Mouse (Mus musculus): Measurements from ENCODE around the gene Spen. TPM values are rescaled to one million over a fixed set of nuclear protein-coding genes. Genes with fewer than 3 reads are reported as not detected.
"Not testable (repeated sequence)": the region's sequence is repeated elsewhere in the genome, so short reads cannot be mapped to it uniquely, and the experiment has no call there.

Gene Spen
- polyA plus RNA-seq, 1 experiment from 2014 or later, result 19.1 TPM

GRCm38 (mm10) chr4:141572668-141573358, 34.4 kb upstream of the Spen start:
- Histone ChIP-seq H3K36me3 (ENCODE audit: control insufficient read depth, insufficient read depth) (no peaks in the 10 kb centered on the region), H3K27ac (ENCODE audit: low read length) (no peak overlapping the region), H3K27me3 (replicated peaks; ENCODE audit: control insufficient read depth, insufficient read depth, low read length) (no peaks in the 10 kb centered on the region), H3K4me3 (replicated peaks; ENCODE audit: low read length) (no peak overlapping the region), H3K4me2 (ENCODE audit: low read length) (no peak overlapping the region), H3K4me1 (replicated peaks; ENCODE audit: control insufficient read depth, insufficient read depth, low read length) (peaks cover 4% of the 10 kb centered on the region; the same call in 1 of the 2 replicates), H3K9ac (replicated peaks; ENCODE audit: low read depth, low read length) (no peak overlapping the region), H3K9me3 (ENCODE audit: control insufficient read depth, low read length) (no peaks in the 10 kb centered on the region)
- ATAC-seq, result no peak
- 82% methylated on average over 7 of the region's 7 CpGs for WGBS

- Histone ChIP-seq H3K27ac (ENCODE audit: low read length) (no peak overlapping the region), H3K4me1 (replicated peaks; ENCODE audit: control insufficient read depth, insufficient read depth, low read length) (peaks cover 4% of the 10 kb centered on the region; the same call in 1 of the 2 replicates), H3K9ac (replicated peaks; ENCODE audit: low read depth, low read length) (no peak overlapping the region), H3K4me3 (replicated peaks; ENCODE audit: low read length) (no peak overlapping the region), H3K4me2 (ENCODE audit: low read length) (no peak overlapping the region), H3K27me3 (replicated peaks; ENCODE audit: control insufficient read depth, insufficient read depth, low read length) (no peaks in the 10 kb centered on the region), H3K9me3 (ENCODE audit: control insufficient read depth, low read length) (no peaks in the 10 kb centered on the region), H3K36me3 (ENCODE audit: control insufficient read depth, insufficient read depth) (no peaks in the 10 kb centered on the region)
- WGBS, result 84% methylated on average over 10 of the region's 10 CpGs
- ATAC-seq, result no peak
Observed at GRCm38 (mm10) chr4:141571934-141572333, 33.5 kb upstream of the Spen start.

DNA sequence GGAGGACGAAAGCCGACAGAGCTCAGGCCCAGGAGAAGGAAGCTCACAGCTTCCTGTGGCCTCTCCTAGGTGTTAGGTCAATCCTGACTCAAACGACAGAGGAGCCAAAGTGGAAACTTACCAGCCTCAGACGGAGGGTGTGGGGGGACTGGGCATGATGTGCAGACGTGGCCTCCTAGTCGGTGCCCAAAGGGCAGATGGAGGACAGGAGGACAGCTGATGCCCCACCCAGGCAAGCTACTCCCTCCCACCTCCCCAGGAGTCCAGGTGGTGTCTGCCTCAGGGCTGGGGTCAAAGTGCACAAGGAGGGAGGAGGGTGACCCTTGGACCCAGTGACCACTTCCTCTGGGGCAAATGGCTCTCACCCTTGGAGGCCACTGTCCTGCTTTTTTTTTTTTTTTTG, 32.9 kb upstream of the Spen start:
- WGBS, result 79% methylated on average over 6 of the region's 6 CpGs
- no peaks in the 10 kb centered on the region for H3K27me3 ChIP-seq (replicated peaks; ENCODE audit: control insufficient read depth, insufficient read depth, low read length)
- no peak for ATAC-seq

DNA sequence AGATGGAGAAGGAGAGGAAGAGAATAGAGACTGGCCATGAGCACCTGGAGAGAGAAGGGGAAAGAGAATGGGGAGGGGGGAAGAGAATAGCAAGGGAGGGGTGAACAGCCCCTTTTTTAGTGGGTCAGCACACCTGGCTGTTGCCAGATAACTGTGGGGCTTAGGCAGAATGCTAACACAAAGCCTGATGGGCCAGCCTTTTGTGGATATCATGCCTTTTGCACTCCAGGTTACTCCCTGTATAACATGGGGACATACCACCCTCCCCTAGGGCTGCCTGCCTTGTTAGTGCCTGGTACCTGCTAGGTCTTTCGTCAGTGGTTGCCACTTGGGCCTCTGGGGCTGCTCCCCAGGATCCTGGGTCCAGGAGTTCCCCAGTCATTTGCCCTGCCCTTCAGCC, 32.4 kb upstream of the Spen start:
- no peak overlapping the region for H3K4me2 ChIP-seq (ENCODE audit: low read length)
- no peak overlapping the region for H3K27ac ChIP-seq (ENCODE audit: low read length)
- no peaks in the 10 kb centered on the region for H3K27me3 ChIP-seq (replicated peaks; ENCODE audit: control insufficient read depth, insufficient read depth, low read length)
- H3K4me1 ChIP-seq (replicated peaks; ENCODE audit: control insufficient read depth, insufficient read depth, low read length), result peaks cover 4% of the 10 kb centered on the region; the same call in 1 of the 2 replicates
- no peak for ATAC-seq
- no peak overlapping the region for H3K9ac ChIP-seq (replicated peaks; ENCODE audit: low read depth, low read length)
- no peaks in the 10 kb centered on the region for H3K36me3 ChIP-seq (ENCODE audit: control insufficient read depth, insufficient read depth)
- H3K9me3 ChIP-seq (ENCODE audit: control insufficient read depth, low read length), result no peaks in the 10 kb centered on the region
- 82% methylated on average over 1 of the region's 1 CpGs for WGBS
- H3K4me3 ChIP-seq (replicated peaks; ENCODE audit: low read length), result no peak overlapping the region

More for the DNA sequence above, 32.9 kb upstream of the Spen start:
- Histone ChIP-seq H3K27ac (ENCODE audit: low read length) (no peak overlapping the region), H3K9me3 (ENCODE audit: control insufficient read depth, low read length) (no peaks in the 10 kb centered on the region), H3K9ac (replicated peaks; ENCODE audit: low read depth, low read length) (no peak overlapping the region), H3K36me3 (ENCODE audit: control insufficient read depth, insufficient read depth) (no peaks in the 10 kb centered on the region), H3K4me3 (replicated peaks; ENCODE audit: low read length) (no peak overlapping the region), H3K4me1 (replicated peaks; ENCODE audit: control insufficient read depth, insufficient read depth, low read length) (peaks cover 4% of the 10 kb centered on the region; the same call in 1 of the 2 replicates), H3K4me2 (ENCODE audit: low read length) (no peak overlapping the region)

GRCm38 (mm10) chr4:141570004-141570403, 31.6 kb upstream of the Spen start:
- WGBS, result 72% methylated on average over 6 of the region's 6 CpGs
- Histone ChIP-seq H3K4me2 (ENCODE audit: low read length) (no peak overlapping the region), H3K4me3 (replicated peaks; ENCODE audit: low read length) (no peak overlapping the region), H3K9me3 (ENCODE audit: control insufficient read depth, low read length) (no peaks in the 10 kb centered on the region), H3K27ac (ENCODE audit: low read length) (no peak overlapping the region), H3K36me3 (ENCODE audit: control insufficient read depth, insufficient read depth) (no peaks in the 10 kb centered on the region), H3K4me1 (replicated peaks; ENCODE audit: control insufficient read depth, insufficient read depth, low read length) (peaks cover under 1% of the 10 kb centered on the region; the same call in 1 of the 2 replicates), H3K27me3 (replicated peaks; ENCODE audit: control insufficient read depth, insufficient read depth, low read length) (no peaks in the 10 kb centered on the region), H3K9ac (replicated peaks; ENCODE audit: low read depth, low read length) (no peak overlapping the region)
- no peak for ATAC-seq

DNA sequence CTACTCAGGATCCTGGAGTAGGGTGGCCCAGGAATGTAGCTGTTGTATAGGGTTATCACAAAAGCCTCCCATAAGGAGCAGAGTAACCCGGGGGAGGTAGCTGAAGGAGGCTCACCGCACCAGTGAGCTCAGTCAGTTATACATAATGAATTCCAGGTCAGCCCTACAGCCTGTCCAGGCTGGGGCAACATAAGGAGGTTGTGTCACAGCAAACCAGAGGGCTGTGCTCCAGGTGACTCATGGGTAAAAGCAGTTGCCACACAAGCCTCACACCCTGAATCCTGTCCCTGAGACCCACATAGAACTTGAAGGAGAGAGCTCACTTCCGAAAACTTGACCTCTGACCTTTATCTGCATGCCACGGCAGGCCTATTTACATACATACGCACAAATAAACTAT, 30.6 kb upstream of the Spen start:
- no peaks in the 10 kb centered on the region for H3K36me3 ChIP-seq (ENCODE audit: control insufficient read depth, insufficient read depth)
- H3K9me3 ChIP-seq (ENCODE audit: control insufficient read depth, low read length), result no peaks in the 10 kb centered on the region
- H3K4me3 ChIP-seq (replicated peaks; ENCODE audit: low read length), result no peak overlapping the region
- no peaks in the 10 kb centered on the region for H3K27me3 ChIP-seq (replicated peaks; ENCODE audit: control insufficient read depth, insufficient read depth, low read length)
- no peaks in the 10 kb centered on the region for H3K4me1 ChIP-seq (replicated peaks; ENCODE audit: control insufficient read depth, insufficient read depth, low read length)
- WGBS, result 92% methylated on average over 5 of the region's 5 CpGs
- H3K4me2 ChIP-seq (ENCODE audit: low read length), result no peak overlapping the region
- no peak overlapping the region for H3K9ac ChIP-seq (replicated peaks; ENCODE audit: low read depth, low read length)
- no peak overlapping the region for H3K27ac ChIP-seq (ENCODE audit: low read length)
- ATAC-seq, result no peak

GRCm38 (mm10) chr4:141567174-141567573, 28.8 kb upstream of the Spen start:
- H3K9me3 ChIP-seq (ENCODE audit: control insufficient read depth, low read length); H3K4me2 ChIP-seq (ENCODE audit: low read length); H3K27ac ChIP-seq (ENCODE audit: low read length); H3K4me3 ChIP-seq (replicated peaks; ENCODE audit: low read length); ATAC-seq; H3K4me1 ChIP-seq (replicated peaks; ENCODE audit: control insufficient read depth, insufficient read depth, low read length); H3K9ac ChIP-seq (replicated peaks; ENCODE audit: low read depth, low read length); H3K27me3 ChIP-seq (replicated peaks; ENCODE audit: control insufficient read depth, insufficient read depth, low read length); H3K36me3 ChIP-seq (ENCODE audit: control insufficient read depth, insufficient read depth): not testable (repeated sequence)
- 95% methylated on average over 7 of the region's 7 CpGs for WGBS

- Histone ChIP-seq H3K4me3 (replicated peaks; ENCODE audit: low read length) (no peak overlapping the region), H3K4me1 (replicated peaks; ENCODE audit: control insufficient read depth, insufficient read depth, low read length) (no peaks in the 10 kb centered on the region), H3K9ac (replicated peaks; ENCODE audit: low read depth, low read length) (no peak overlapping the region), H3K27ac (ENCODE audit: low read length) (no peak overlapping the region), H3K9me3 (ENCODE audit: control insufficient read depth, low read length) (no peaks in the 10 kb centered on the region), H3K36me3 (ENCODE audit: control insufficient read depth, insufficient read depth) (no peaks in the 10 kb centered on the region), H3K4me2 (ENCODE audit: low read length) (no peak overlapping the region), H3K27me3 (replicated peaks; ENCODE audit: control insufficient read depth, insufficient read depth, low read length) (no peaks in the 10 kb centered on the region)
- 89% methylated on average over 6 of the region's 6 CpGs for WGBS
- ATAC-seq, result no peak
Observed at GRCm38 (mm10) chr4:141566187-141566586, 27.8 kb upstream of the Spen start.

DNA sequence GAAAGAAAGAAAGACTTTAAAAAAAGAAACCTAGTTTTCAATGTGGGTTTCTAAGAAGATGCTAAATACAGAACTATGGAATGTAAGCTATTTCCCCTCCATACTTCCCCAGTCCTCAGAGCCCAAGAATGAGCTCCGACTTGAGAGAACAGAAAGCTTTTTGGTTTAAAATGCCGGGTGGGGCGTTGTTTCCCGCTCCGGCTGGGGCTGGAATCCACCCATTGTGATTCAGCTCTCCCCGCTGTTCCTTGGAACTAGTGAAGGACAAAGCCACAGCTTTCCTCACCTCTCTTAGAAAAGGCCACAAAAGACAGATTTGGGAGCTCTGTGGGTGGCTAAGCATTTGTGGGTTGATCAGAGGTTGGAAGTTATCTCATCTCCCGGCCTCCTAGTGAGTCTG, 26.9 kb upstream of the Spen start:
- no peaks in the 10 kb centered on the region for H3K36me3 ChIP-seq (ENCODE audit: control insufficient read depth, insufficient read depth)
- no peak for ATAC-seq
- WGBS, result 5% methylated on average over 7 of the region's 7 CpGs
- no peaks in the 10 kb centered on the region for H3K9me3 ChIP-seq (ENCODE audit: control insufficient read depth, low read length)
- H3K27ac ChIP-seq (ENCODE audit: low read length), result no peak overlapping the region
- no peaks in the 10 kb centered on the region for H3K27me3 ChIP-seq (replicated peaks; ENCODE audit: control insufficient read depth, insufficient read depth, low read length)
- H3K4me2 ChIP-seq (ENCODE audit: low read length), result no peak overlapping the region
- H3K4me1 ChIP-seq (replicated peaks; ENCODE audit: control insufficient read depth, insufficient read depth, low read length), result no peaks in the 10 kb centered on the region
- H3K4me3 ChIP-seq (replicated peaks; ENCODE audit: low read length), result no peak overlapping the region
- no peak overlapping the region for H3K9ac ChIP-seq (replicated peaks; ENCODE audit: low read depth, low read length)

DNA sequence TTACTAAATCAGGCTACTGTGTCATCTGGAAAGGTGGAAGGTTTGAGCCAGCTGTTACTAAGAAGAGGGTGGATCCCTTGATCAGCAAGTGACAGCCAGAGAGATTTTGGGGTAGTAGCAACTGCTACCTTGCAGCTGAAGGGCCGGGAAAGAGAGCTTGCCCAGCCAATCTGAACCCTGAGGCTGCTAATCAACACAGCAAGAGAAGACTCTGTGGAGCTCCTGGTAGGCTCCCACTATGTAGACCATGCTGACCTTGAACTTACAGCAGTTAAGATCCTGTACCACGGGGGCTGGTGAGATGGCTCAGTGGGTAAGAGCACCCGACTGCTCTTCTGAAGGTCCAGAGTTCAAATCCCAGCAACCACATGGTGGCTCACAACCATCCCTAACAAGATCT, 26.3 kb upstream of the Spen start:
- 74% methylated on average over 3 of the region's 3 CpGs for WGBS
- ATAC-seq, result no peak
- H3K9me3 ChIP-seq (ENCODE audit: control insufficient read depth, low read length), result no peaks in the 10 kb centered on the region
- no peak overlapping the region for H3K27ac ChIP-seq (ENCODE audit: low read length)
- H3K27me3 ChIP-seq (replicated peaks; ENCODE audit: control insufficient read depth, insufficient read depth, low read length), result no peaks in the 10 kb centered on the region
- no peak overlapping the region for H3K4me2 ChIP-seq (ENCODE audit: low read length)
- no peaks in the 10 kb centered on the region for H3K36me3 ChIP-seq (ENCODE audit: control insufficient read depth, insufficient read depth)
- no peak overlapping the region for H3K9ac ChIP-seq (replicated peaks; ENCODE audit: low read depth, low read length)
- H3K4me3 ChIP-seq (replicated peaks; ENCODE audit: low read length), result no peak overlapping the region
- no peaks in the 10 kb centered on the region for H3K4me1 ChIP-seq (replicated peaks; ENCODE audit: control insufficient read depth, insufficient read depth, low read length)

Measured in forebrain, embryonic 16.5 days (tissue).